Mouse (Mus musculus) midbrain, embryonic 11.5 days (tissue): ENCODE measurements around the gene L3mbtl1. TPM values are rescaled to one million over a fixed set of nuclear protein-coding genes. Genes with fewer than 3 reads are reported as not detected.
A peak's percentile ranks its signal among the peaks of the same experiment; 100 is the strongest.
"Not testable (repeated sequence)": the region's sequence is repeated elsewhere in the genome, so short reads cannot be mapped to it uniquely, and the experiment has no call there.

Source experiments
- ATAC-seq: fragments of 200-750 bp; cut with Nextera tagmentation; 2 replicates; pipeline ENCODE4 v1.8.0; 2017; ENCODE audit warnings: moderate TSS enrichment, moderate library complexity; ENCODE audit not compliant: low FRiP score
- DNase-seq: peaks from one replicate; pipeline ENCODE4 v3.0.0; 2015; ENCODE audit warnings: low spot score; ENCODE audit errors: missing footprints
- H3K27ac ChIP-seq: fragments of 300-500 bp; sonication (generic); 2 replicates; pipeline ENCODE4 v1.5.1; 2014; ENCODE audit warnings: low read depth, low read length
- H3K27me3 ChIP-seq: fragments of 300-500 bp; sonication (generic); 2 replicates; pipeline ENCODE4 v1.6.1; 2014; ENCODE audit warnings: mild to moderate bottlenecking, low read length, moderate library complexity, mixed read lengths; ENCODE audit not compliant: control insufficient read depth, insufficient read depth
- H3K36me3 ChIP-seq: fragments of 300-500 bp; sonication (generic); 2 replicates; pipeline ENCODE4 v1.6.1; 2014; ENCODE audit warnings: mild to moderate bottlenecking, low read length, moderate library complexity, mixed read lengths; ENCODE audit not compliant: control insufficient read depth, insufficient read depth
- H3K4me1 ChIP-seq: fragments of 300-500 bp; sonication (generic); 2 replicates; pipeline ENCODE4 v1.6.1; 2014; ENCODE audit warnings: low read length; ENCODE audit not compliant: control insufficient read depth, insufficient read depth
- H3K4me2 ChIP-seq: fragments of 300-500 bp; sonication (generic); 2 replicates; pipeline ENCODE4 v1.6.1; 2014; ENCODE audit warnings: mild to moderate bottlenecking, moderate library complexity
- H3K4me3 ChIP-seq: fragments of 300-500 bp; sonication (generic); 2 replicates; pipeline ENCODE4 v1.5.1; 2014; ENCODE audit warnings: low read depth, low read length
- H3K9ac ChIP-seq: fragments of 300-500 bp; sonication (generic); 2 replicates; pipeline ENCODE4 v1.6.1; 2014; ENCODE audit warnings: low read length
- H3K9me3 ChIP-seq: fragments of 300-500 bp; sonication (generic); 2 replicates; pipeline ENCODE4 v1.6.1; 2016; ENCODE audit warnings: low read length; ENCODE audit not compliant: control insufficient read depth
- WGBS: fragments of 180-500 bp; shearing (Covaris S2); extraction: QIAGEN DNeasy Blood & Tissue Kit; methylation state at CpG from one replicate; pipeline ENCODE4 v1.1.7; 2014; 5-methylcytosine and 5-hydroxymethylcytosine counted together
- polyA plus RNA-seq: library from polyadenylated mRNA; unstranded; fragments of >200 nt; fragmentation: Nextera tagmentation; extraction: Ambion mirVana; gene quantifications from 2 replicates; pipeline ENCODE4 v1.2.1, GENCODE M21; 2014

Gene L3mbtl1
- 0.21 TPM in 1 of 2 replicates, not detected in the other for polyA plus RNA-seq

DNA sequence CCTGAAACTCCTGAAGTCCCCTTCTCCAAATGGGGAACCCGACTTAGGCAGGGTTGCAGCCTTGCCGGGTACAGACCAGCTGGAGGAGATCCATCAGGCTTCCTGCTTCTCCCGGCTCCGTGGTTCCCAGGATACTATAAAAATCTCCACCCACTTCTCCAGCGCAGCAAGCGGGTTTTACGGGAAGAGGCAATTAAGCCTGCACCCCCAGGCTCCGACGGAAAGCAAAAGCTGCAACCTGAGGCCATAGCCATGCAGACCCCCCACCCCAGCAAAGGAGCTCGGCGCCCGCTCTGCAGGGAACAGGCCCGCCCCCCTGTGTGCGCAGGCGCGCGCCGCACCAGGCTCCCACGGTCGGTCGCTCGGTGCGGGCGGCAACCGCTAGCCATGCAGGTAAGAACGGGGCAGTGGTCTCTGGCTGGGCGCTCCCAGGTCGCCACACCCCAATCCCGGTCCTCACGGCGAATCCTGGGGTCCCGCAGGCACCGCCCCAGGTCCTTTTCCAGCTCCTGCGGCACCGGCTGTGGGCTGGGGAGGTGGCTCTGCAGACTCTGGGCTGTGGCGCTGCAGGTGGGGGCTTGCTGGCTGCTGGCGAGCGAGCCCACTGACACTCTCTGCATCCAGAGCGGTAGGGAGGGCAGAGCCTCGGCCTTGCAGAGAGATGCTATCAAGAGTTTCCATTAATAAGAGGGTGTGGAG lies at the start of gene L3mbtl1:
Gene L3mbtl1 (plus strand): TSS at position 325 of the 699 bp plus-strand sequence.
- Histone ChIP-seq H3K4me1 (peaks cover 11% of the 10 kb centered on the region), H3K36me3 (peaks cover 10% of the 10 kb centered on the region; the same call in 1 of the 2 replicates), H3K4me3 (peak within 1 kb of the TSS; percentile 47), H3K9ac (peak within 1 kb of the TSS; percentile 61), H3K4me2 (peak within 1 kb of the TSS; percentile 97), H3K27me3 (peaks cover 10% of the 10 kb centered on the region; the same call in 1 of the 2 replicates), H3K9me3 (no peaks in the 10 kb centered on the region), H3K27ac (no peak within 1 kb of the TSS)
- WGBS = under 1% methylated on average over 40 of the region's 40 CpGs
- DNase-seq (peak; percentile 93), ATAC-seq (peak; percentile 71)

DNA sequence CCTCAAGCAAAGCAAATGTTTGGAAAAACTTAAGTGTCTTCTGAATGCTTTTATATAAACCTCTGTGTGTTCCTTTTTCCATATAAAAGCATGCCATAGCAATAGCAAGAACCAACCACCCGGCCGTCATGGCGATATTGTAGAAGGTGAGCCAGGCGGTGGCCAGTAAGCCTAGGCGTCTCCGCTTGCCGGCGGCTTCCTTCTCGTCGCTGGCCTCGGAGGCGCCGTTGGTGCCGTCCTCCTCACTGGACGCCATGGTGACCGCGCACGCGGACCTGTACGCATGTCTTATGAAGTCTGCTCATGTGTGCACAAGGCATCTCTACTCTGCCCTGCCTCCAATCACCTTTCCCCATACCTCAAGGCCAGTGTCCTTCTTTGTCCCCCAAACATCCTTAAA lies 44.0 kb upstream of the L3mbtl1 start:
- not testable (repeated sequence) for DNase-seq, H3K27me3 ChIP-seq, ATAC-seq, H3K36me3 ChIP-seq, H3K9ac ChIP-seq, H3K9me3 ChIP-seq, H3K4me1 ChIP-seq, H3K27ac ChIP-seq, H3K4me2 ChIP-seq, H3K4me3 ChIP-seq
- WGBS = 89% methylated on average over 14 of the region's 20 CpGs

- Histone ChIP-seq H3K4me1 (peaks cover 6% of the 10 kb centered on the region; the same call in 1 of the 2 replicates), H3K9me3 (no peaks in the 10 kb centered on the region), H3K4me3 (no peak overlapping the region), H3K27ac (no peak overlapping the region), H3K36me3 (no peaks in the 10 kb centered on the region), H3K4me2 (no peak overlapping the region), H3K27me3 (no peaks in the 10 kb centered on the region), H3K9ac (no peak overlapping the region)
- 72% methylated on average over 12 of the region's 12 CpGs for WGBS
- ATAC-seq (no peak), DNase-seq (no peak)
These were observed 43.2 kb upstream of the L3mbtl1 start for GRCm38 (mm10) chr2:162899880-162900589.

GRCm38 (mm10) chr2:162900590-162900916 lies 42.7 kb upstream of the L3mbtl1 start:
- Histone ChIP-seq H3K9ac (no peak overlapping the region), H3K4me3 (no peak overlapping the region), H3K9me3 (no peaks in the 10 kb centered on the region), H3K4me1 (peaks cover 6% of the 10 kb centered on the region; the same call in 1 of the 2 replicates), H3K4me2 (no peak overlapping the region), H3K36me3 (no peaks in the 10 kb centered on the region), H3K27ac (no peak overlapping the region), H3K27me3 (no peaks in the 10 kb centered on the region)
- ATAC-seq (no peak), DNase-seq (no peak)
- WGBS = 27% methylated on average over 2 of the region's 2 CpGs

GRCm38 (mm10) chr2:162905902-162906301 lies 37.4 kb upstream of the L3mbtl1 start:
- ATAC-seq = no peak
- Histone ChIP-seq H3K4me1 (no peaks in the 10 kb centered on the region; the same call in 1 of the 2 replicates), H3K4me3 (no peak overlapping the region), H3K36me3 (no peaks in the 10 kb centered on the region), H3K9ac (no peak overlapping the region), H3K27me3 (no peaks in the 10 kb centered on the region), H3K4me2 (no peak overlapping the region), H3K9me3 (no peaks in the 10 kb centered on the region), H3K27ac (no peak overlapping the region)
- DNase-seq = no peak
- 81% methylated on average over 4 of the region's 4 CpGs for WGBS

DNA sequence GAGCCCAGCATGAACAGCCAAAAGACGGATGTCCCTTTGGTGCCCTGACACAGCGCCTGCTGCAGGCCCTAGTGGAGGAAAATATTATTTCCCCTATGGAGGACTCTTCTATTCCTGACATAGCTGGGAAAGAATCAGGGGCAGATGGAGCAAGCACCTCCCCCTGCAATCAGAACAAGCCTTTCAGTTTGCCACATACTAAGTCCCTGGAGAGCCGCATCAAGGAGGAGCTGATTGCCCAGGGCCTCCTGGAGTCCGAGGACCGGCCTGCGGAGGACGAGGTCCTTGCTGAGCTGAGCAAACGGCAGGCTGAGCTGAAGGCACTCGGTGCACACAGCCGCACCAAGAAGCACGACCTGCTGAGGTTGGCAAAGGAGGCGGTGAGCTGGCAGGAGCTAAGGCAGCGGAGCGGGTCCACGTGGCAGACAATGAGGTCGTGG lies 35.2 kb upstream of the L3mbtl1 start:
- no peak overlapping the region for H3K4me3 ChIP-seq
- no peak overlapping the region for H3K27ac ChIP-seq
- ATAC-seq (0 out of 2 replicates have a peak, but pooled peaks have one; percentile 30), DNase-seq (peak; percentile 87)
- H3K4me2 ChIP-seq = no peak overlapping the region
- H3K36me3 ChIP-seq = no peaks in the 10 kb centered on the region
- no peaks in the 10 kb centered on the region for H3K9me3 ChIP-seq
- 39% methylated on average over 16 of the region's 16 CpGs for WGBS
- no peaks in the 10 kb centered on the region for H3K4me1 ChIP-seq
- no peaks in the 10 kb centered on the region for H3K27me3 ChIP-seq
- H3K9ac ChIP-seq = no peak overlapping the region

GRCm38 (mm10) chr2:162914040-162914439 lies 29.2 kb upstream of the L3mbtl1 start:
- DNase-seq = no peak
- H3K4me3 ChIP-seq = no peak overlapping the region
- H3K4me1 ChIP-seq = no peaks in the 10 kb centered on the region
- H3K9ac ChIP-seq = no peak overlapping the region
- no peaks in the 10 kb centered on the region for H3K27me3 ChIP-seq
- ATAC-seq = no peak
- H3K9me3 ChIP-seq = no peaks in the 10 kb centered on the region
- WGBS = 77% methylated on average over 3 of the region's 3 CpGs
- H3K27ac ChIP-seq = no peak overlapping the region
- no peak overlapping the region for H3K4me2 ChIP-seq
- H3K36me3 ChIP-seq = no peaks in the 10 kb centered on the region

GRCm38 (mm10) chr2:162914519-162914918 lies 28.8 kb upstream of the L3mbtl1 start:
- Histone ChIP-seq H3K9me3 (no peaks in the 10 kb centered on the region), H3K36me3 (no peaks in the 10 kb centered on the region), H3K4me2 (no peak overlapping the region), H3K9ac (no peak overlapping the region), H3K27ac (no peak overlapping the region), H3K27me3 (no peaks in the 10 kb centered on the region), H3K4me3 (no peak overlapping the region), H3K4me1 (no peaks in the 10 kb centered on the region)
- DNase-seq (no peak), ATAC-seq (no peak)
- 74% methylated on average over 2 of the region's 2 CpGs for WGBS

DNA sequence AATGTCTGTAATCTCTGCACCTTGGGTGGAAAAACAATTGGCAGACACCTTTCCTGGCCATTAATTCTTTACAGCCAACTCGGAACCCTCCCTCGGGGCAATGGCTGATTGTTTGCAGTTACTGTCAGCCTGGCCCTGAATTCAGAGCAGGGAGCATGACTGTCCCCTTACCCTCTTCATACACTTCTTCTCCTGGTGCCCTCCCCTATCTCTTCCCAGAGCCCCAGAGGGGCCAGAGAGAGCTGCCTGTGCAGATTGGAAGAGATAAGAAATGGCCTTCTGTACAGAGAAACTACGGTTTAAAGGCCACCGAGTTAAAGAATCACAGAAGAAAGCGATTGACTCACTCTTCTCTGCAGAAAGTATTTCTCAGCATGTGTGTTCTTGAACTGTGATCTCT lies 23.3 kb upstream of the L3mbtl1 start:
- no peak for ATAC-seq
- no peaks in the 10 kb centered on the region for H3K9me3 ChIP-seq
- no peak overlapping the region for H3K27ac ChIP-seq
- peak; percentile 75 for DNase-seq
- H3K4me3 ChIP-seq = no peak overlapping the region
- H3K4me1 ChIP-seq = no peaks in the 10 kb centered on the region
- no peaks in the 10 kb centered on the region for H3K36me3 ChIP-seq
- WGBS = 81% methylated on average over 5 of the region's 5 CpGs
- H3K9ac ChIP-seq = no peak overlapping the region
- H3K4me2 ChIP-seq = no peak overlapping the region
- H3K27me3 ChIP-seq = no peaks in the 10 kb centered on the region
